Mouse (Mus musculus) kidney, postnatal 0 days (tissue): ENCODE data around the gene Aktip. TPM values are rescaled to one million over a fixed set of nuclear protein-coding genes. Genes with fewer than 3 reads are reported as not detected.

Source experiments
- ATAC-seq: fragments of 200-750 bp; cut with Nextera tagmentation; replicated peaks from 2 replicates; pipeline ENCODE4 v1.8.0; 2017; ENCODE audit warnings: low read depth, moderate number of reproducible peaks, moderate TSS enrichment, moderate library complexity; ENCODE audit not compliant: low FRiP score
- DNase-seq: peaks from one replicate; pipeline ENCODE4 v3.0.0-alpha.2; 2016; ENCODE audit warnings: low spot score
- H3K27ac ChIP-seq: fragments of 300-500 bp; sonication (generic); 2 replicates; pipeline ENCODE4 v1.5.1; 2014; ENCODE audit warnings: mild to moderate bottlenecking
- H3K27me3 ChIP-seq: fragments of 300-500 bp; sonication (generic); 2 replicates; pipeline ENCODE4 v1.6.1; 2014; ENCODE audit warnings: low read length, mixed read lengths; ENCODE audit not compliant: insufficient read depth
- H3K36me3 ChIP-seq: fragments of 300-500 bp; sonication (generic); 2 replicates; pipeline ENCODE4 v1.6.1; 2014; ENCODE audit warnings: low read length, mixed read lengths; ENCODE audit not compliant: insufficient read depth
- H3K4me1 ChIP-seq: fragments of 300-500 bp; sonication (generic); replicated peaks from 2 replicates; pipeline ENCODE4 v1.6.1; 2014; ENCODE audit warnings: antibody characterized with exemption, low read length, mixed read lengths; ENCODE audit not compliant: insufficient read depth
- H3K4me2 ChIP-seq: fragments of 300-500 bp; sonication (generic); 2 replicates; pipeline ENCODE4 v1.6.1; 2014; ENCODE audit warnings: mild to moderate bottlenecking, low read length, moderate library complexity, mixed read lengths
- H3K4me3 ChIP-seq: fragments of 300-500 bp; sonication (generic); replicated peaks from 2 replicates; pipeline ENCODE4 v1.5.1; 2014; ENCODE audit warnings: low read depth, low read length
- H3K9ac ChIP-seq: fragments of 300-500 bp; sonication (generic); 2 replicates; pipeline ENCODE4 v1.6.1; 2014; ENCODE audit warnings: low read depth, low read length
- H3K9me3 ChIP-seq: fragments of 300-500 bp; sonication (generic); replicated peaks from 2 replicates; pipeline ENCODE4 v1.6.1; 2016; ENCODE audit warnings: low read length, inconsistent platforms, mixed read lengths
- CTCF ChIP-seq: IDR thresholded peaks from 2 replicates; pipeline ENCODE4 v1.5.1; 2016; ENCODE audit warnings: antibody characterized with exemption, low read depth, mild to moderate bottlenecking, moderate library complexity
- WGBS: fragments of 180-500 bp; shearing (Covaris S2); extraction: QIAGEN DNeasy Blood & Tissue Kit; methylation state at CpG from one replicate; pipeline ENCODE4 v1.1.7; 2014; 5-methylcytosine and 5-hydroxymethylcytosine counted together
- polyA plus RNA-seq: library from polyadenylated mRNA; unstranded; fragments of >200 nt; fragmentation: Nextera tagmentation; extraction: Ambion mirVana; gene quantifications from 2 replicates; pipeline ENCODE4 v1.2.1, GENCODE M21; 2015

The Aktip gene
- polyA plus RNA-seq, 1 experiment from 2014 or later: 116 TPM

- no peak overlapping the region for H3K9ac ChIP-seq
- no peaks in the 10 kb centered on the region for H3K4me1 ChIP-seq
- no peak for TF ChIP-seq CTCF
- H3K4me2 ChIP-seq: no peak overlapping the region
- no peak for ATAC-seq
- no peak overlapping the region for H3K27ac ChIP-seq
- WGBS: 93% methylated on average over 10 of the region's 10 CpGs
- H3K36me3 ChIP-seq: no peaks in the 10 kb centered on the region
- no peaks in the 10 kb centered on the region for H3K9me3 ChIP-seq
- no peak overlapping the region for H3K4me3 ChIP-seq
- H3K27me3 ChIP-seq: no peaks in the 10 kb centered on the region
- no peak for DNase-seq
Measured at GRCm38 (mm10) chr8:91158617-91159016, 41.2 kb downstream of the Aktip start.

- Histone ChIP-seq H3K27me3 (no peaks in the 10 kb centered on the region), H3K4me1 (no peaks in the 10 kb centered on the region), H3K9ac (no peak overlapping the region), H3K36me3 (no peaks in the 10 kb centered on the region), H3K4me2 (no peak overlapping the region), H3K9me3 (no peaks in the 10 kb centered on the region), H3K27ac (no peak overlapping the region), H3K4me3 (no peak overlapping the region)
- ATAC-seq (peak; percentile 51; the same call in 1 of the 2 replicates), DNase-seq (peak; percentile 73)
- TF ChIP-seq CTCF: peak; percentile 67
- 51% methylated on average over 6 of the region's 6 CpGs for WGBS
Measured at GRCm38 (mm10) chr8:91154564-91154963, 45.2 kb downstream of the Aktip start.

GRCm38 (mm10) chr8:91153831-91154230, 45.9 kb downstream of the Aktip start:
- Histone ChIP-seq H3K36me3 (no peaks in the 10 kb centered on the region), H3K9ac (no peak overlapping the region), H3K4me3 (no peak overlapping the region), H3K4me2 (no peak overlapping the region), H3K9me3 (no peaks in the 10 kb centered on the region), H3K27me3 (no peaks in the 10 kb centered on the region), H3K27ac (no peak overlapping the region), H3K4me1 (peaks cover 2% of the 10 kb centered on the region; the same call in 1 of the 2 replicates)
- no peak for ATAC-seq
- WGBS: 75% methylated on average over 3 of the region's 3 CpGs
- peak; percentile 43; the same call in 1 of the 2 replicates for TF ChIP-seq CTCF
- no peak for DNase-seq

GRCm38 (mm10) chr8:91151531-91151930, 48.2 kb downstream of the Aktip start:
- DNase-seq (no peak), ATAC-seq (no peak)
- 92% methylated on average over 7 of the region's 7 CpGs for WGBS
- Histone ChIP-seq H3K9ac (no peak overlapping the region), H3K4me1 (peaks cover 9% of the 10 kb centered on the region; the same call in 1 of the 2 replicates), H3K36me3 (no peaks in the 10 kb centered on the region), H3K4me3 (no peak overlapping the region), H3K9me3 (no peaks in the 10 kb centered on the region), H3K27ac (no peak overlapping the region), H3K27me3 (no peaks in the 10 kb centered on the region), H3K4me2 (no peak overlapping the region)
- TF ChIP-seq CTCF: no peak

- Histone ChIP-seq H3K9ac (no peak overlapping the region), H3K27me3 (no peaks in the 10 kb centered on the region), H3K4me2 (peak overlapping the region; percentile 54; the same call in 1 of the 2 replicates), H3K4me1 (peaks cover 9% of the 10 kb centered on the region; the same call in 1 of the 2 replicates), H3K4me3 (no peak overlapping the region), H3K9me3 (no peaks in the 10 kb centered on the region), H3K36me3 (no peaks in the 10 kb centered on the region), H3K27ac (no peak overlapping the region)
- DNase-seq (no peak), ATAC-seq (no peak)
- WGBS: 53% methylated on average over 3 of the region's 3 CpGs
- TF ChIP-seq CTCF: no peak
Measured at GRCm38 (mm10) chr8:91149298-91149697, 50.5 kb downstream of the Aktip start.

- peak; percentile 60 for DNase-seq
- peaks cover 9% of the 10 kb centered on the region; the same call in 1 of the 2 replicates for H3K4me1 ChIP-seq
- H3K4me3 ChIP-seq: no peak overlapping the region
- H3K27me3 ChIP-seq: no peaks in the 10 kb centered on the region
- TF ChIP-seq CTCF: no peak
- H3K27ac ChIP-seq: peak overlapping the region; percentile 25; the same call in 1 of the 2 replicates
- peak overlapping the region; percentile 19 for H3K9ac ChIP-seq
- no peaks in the 10 kb centered on the region for H3K36me3 ChIP-seq
- peak; percentile 57 for ATAC-seq
- H3K9me3 ChIP-seq: no peaks in the 10 kb centered on the region
- H3K4me2 ChIP-seq: peak overlapping the region; percentile 54
- WGBS: 18% methylated on average over 15 of the region's 15 CpGs
Measured at GRCm38 (mm10) chr8:91148643-91149178, 51.1 kb downstream of the Aktip start.
